Mouse (Mus musculus): ENCODE measurements at regions not wholly inside any gene's neighbourhood (a gene's known extent, or its start where the extent isn't known, plus 50 kb on each side); places are given as distances from the start of the nearest gene placed in this dataset.

DNA sequence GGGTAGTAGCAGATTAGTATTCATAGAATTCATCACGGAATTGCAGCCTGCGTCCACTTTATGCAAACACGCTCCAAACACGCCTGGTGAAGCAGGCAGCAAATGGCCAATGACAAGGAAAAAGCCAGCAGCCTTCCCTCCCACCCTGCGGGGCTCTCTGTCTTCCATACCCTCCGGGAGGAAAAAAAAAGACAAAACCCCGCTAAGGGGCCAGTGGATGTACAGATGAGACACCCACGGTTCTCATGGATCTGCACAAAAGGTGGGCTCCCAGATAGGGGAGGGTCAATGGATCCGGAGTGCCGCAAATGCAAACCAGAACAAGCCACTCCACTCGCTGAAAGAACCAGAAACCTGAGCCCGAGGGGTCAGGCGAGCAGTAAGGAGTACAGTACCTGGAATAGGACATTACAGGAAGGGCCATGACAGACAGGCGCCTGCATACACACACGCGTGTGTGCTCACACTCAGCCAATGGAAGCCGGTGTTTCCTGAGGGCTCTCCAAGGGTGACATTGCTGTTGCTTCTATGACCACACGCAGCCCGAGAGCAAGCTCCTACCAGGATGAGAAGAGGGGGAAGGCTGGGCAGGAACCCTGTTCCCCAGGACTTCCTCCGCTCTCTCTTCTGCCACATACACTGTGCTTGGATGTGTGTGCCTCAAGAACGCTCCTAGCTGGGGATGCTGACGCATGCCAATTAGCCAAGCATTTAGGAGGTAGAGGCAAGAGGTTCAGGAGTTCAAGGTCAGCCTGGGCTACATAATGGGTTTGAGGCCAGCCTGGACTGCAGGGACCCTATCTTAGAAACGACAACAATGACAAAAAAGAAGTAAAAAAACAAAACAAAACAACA lies 57.5 kb upstream of the Casz1 start:
- TF ChIP-seq CTCF (IDR thresholded peaks at IDR 0.05; ENCODE audit: insufficient read depth, low read length): no peak
- TF ChIP-seq POLR2A (IDR thresholded peaks at IDR 0.05; ENCODE audit: borderline replicate concordance, extremely low read depth, low read depth, low read length): no peak
